Mouse (Mus musculus): Measurements from ENCODE around the gene B4galt7. TPM values are rescaled to one million over a fixed set of nuclear protein-coding genes. Genes with fewer than 3 reads are reported as not detected.

Gene B4galt7
- total and polyA plus RNA-seq, 3 experiments: 8.5 to 11.7 (median 11.0) TPM

DNA sequence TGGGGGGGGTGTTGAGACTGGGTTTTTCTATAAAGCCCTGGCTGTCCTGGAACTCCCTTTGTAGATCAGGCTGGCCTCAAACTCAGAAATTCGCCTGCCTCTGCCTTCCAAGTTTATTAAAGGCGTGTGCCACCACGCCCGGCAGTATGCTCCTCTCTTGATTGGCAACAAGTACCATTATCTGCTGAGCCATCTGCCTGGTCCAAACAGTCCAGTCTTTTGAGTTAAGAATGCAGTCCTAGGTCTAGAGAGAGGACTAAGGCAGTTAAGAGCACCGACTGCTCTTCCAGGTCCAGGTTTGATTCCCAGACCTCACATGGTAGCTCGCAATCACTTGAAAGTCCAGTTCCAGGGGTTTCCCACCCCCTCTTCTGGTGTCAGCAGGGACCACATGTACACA is 51.3 kb downstream of the B4galt7 start:
- dilution Hi-C loops (cut with MboI; ENCODE audit: extremely low pct_ligation_motif_present, extremely low pct_unique_long_range_greater_than_20kb, low sequenced_read_pairs) (no loop called here), in situ Hi-C loops (cut with MboI; ENCODE audit: low pct_ligation_motif_present, low pct_unique_long_range_greater_than_20kb, low sequenced_read_pairs) (no loop called here)
- Histone ChIP-seq H3K4me3 (replicated peaks in 1 of 3; ENCODE audit: low read depth in 2 of 3, low read length in 2 of 3, poor library complexity in 1 of 3) (no peak overlapping the region), H3K4me1 (ENCODE audit: control insufficient read depth in 1 of 2, insufficient read depth in 2 of 2) (no peaks in the 10 kb centered on the region), H3K27me3 (replicated peaks) (no peaks in the 10 kb centered on the region), H3K36me3 (replicated peaks in 1 of 2; ENCODE audit: control insufficient read depth in 1 of 2, insufficient read depth in 1 of 2, low read length in 1 of 2) (peaks cover 86 to 99% of the 10 kb centered on the region in 2 experiments), H3K4me2 (ENCODE audit: insufficient read depth, low read depth, poor library complexity, severe bottlenecking) (no peak overlapping the region), H3K9me3 (replicated peaks; ENCODE audit: low read length) (no peaks in the 10 kb centered on the region), H3K79me2 (replicated peaks; ENCODE audit: control insufficient read depth, extremely low read depth, insufficient read depth, poor library complexity, severe bottlenecking) (no peaks in the 10 kb centered on the region), H3K27ac (ENCODE audit: insufficient read depth, low read depth) (no peak overlapping the region), H3K9ac (ENCODE audit: insufficient read depth, low read depth) (no peak overlapping the region)
- DNase-seq (ENCODE audit: extremely low read depth): no peak
- TF ChIP-seq ELF1 (IDR thresholded peaks at IDR 0.05; ENCODE audit: low read depth, low read length) (no peak), JUND (conservative IDR thresholded peaks at IDR 0.05; ENCODE audit: low read depth, low read length) (no peak), SIN3A (IDR thresholded peaks at IDR 0.05; ENCODE audit: low read length) (no peak), RAD21 (IDR thresholded peaks at IDR 0.05; ENCODE audit: low read depth, low read length) (no peak)

Other genes starting within 250 kb of the B4galt7 start
- gene Lman2, start 237.1 kb upstream of the B4galt7 start, total RNA-seq (2012; rRNA removed): 126 and 150 TPM in 2 replicates
- gene Lman2, start 237.1 kb upstream of the B4galt7 start, total RNA-seq (2014; rRNA removed): 87.9 and 94.6 TPM in 2 replicates
- 169 and 174 TPM in 2 replicates for gene Lman2, start 237.1 kb upstream of the B4galt7 start, polyA plus RNA-seq (2012; ENCODE audit: insufficient read length, low read depth)
- gene Rgs14, start 230.2 kb upstream of the B4galt7 start, total RNA-seq (2012; rRNA removed): 7.4 and 8.0 TPM in 2 replicates
- gene Rgs14, start 230.2 kb upstream of the B4galt7 start, total RNA-seq (2014; rRNA removed): 6.3 and 7.4 TPM in 2 replicates
- 6.5 and 7.6 TPM in 2 replicates for gene Rgs14, start 230.2 kb upstream of the B4galt7 start, polyA plus RNA-seq (2012; ENCODE audit: insufficient read length, low read depth)
- not detected in 2 replicates for gene Slc34a1, start 201.7 kb upstream of the B4galt7 start, total RNA-seq (2012; rRNA removed)
- not detected in 2 replicates for gene Slc34a1, start 201.7 kb upstream of the B4galt7 start, total RNA-seq (2014; rRNA removed)
- gene Slc34a1, start 201.7 kb upstream of the B4galt7 start, polyA plus RNA-seq (2012; ENCODE audit: insufficient read length, low read depth): not detected in 2 replicates
- gene Pfn3, start 184.7 kb upstream of the B4galt7 start, total RNA-seq (2012; rRNA removed): not detected in 2 replicates
- not detected in 2 replicates for gene Pfn3, start 184.7 kb upstream of the B4galt7 start, total RNA-seq (2014; rRNA removed)
- not detected in 2 replicates for gene Pfn3, start 184.7 kb upstream of the B4galt7 start, polyA plus RNA-seq (2012; ENCODE audit: insufficient read length, low read depth)
- gene F12, start 173.1 kb upstream of the B4galt7 start, total RNA-seq (2012; rRNA removed): not detected in 2 replicates
- not detected in 2 replicates for gene F12, start 173.1 kb upstream of the B4galt7 start, total RNA-seq (2014; rRNA removed)
- not detected in 2 replicates for gene F12, start 173.1 kb upstream of the B4galt7 start, polyA plus RNA-seq (2012; ENCODE audit: insufficient read length, low read depth)
- 60.1 and 69.9 TPM in 2 replicates for gene Grk6, start 154.8 kb upstream of the B4galt7 start, total RNA-seq (2012; rRNA removed)
- gene Grk6, start 154.8 kb upstream of the B4galt7 start, total RNA-seq (2014; rRNA removed): 59.0 and 65.0 TPM in 2 replicates
- gene Grk6, start 154.8 kb upstream of the B4galt7 start, polyA plus RNA-seq (2012; ENCODE audit: insufficient read length, low read depth): 71.0 and 72.8 TPM in 2 replicates
- 0.89 and 1.1 TPM in 2 replicates for gene Prr7, start 135.6 kb upstream of the B4galt7 start, total RNA-seq (2012; rRNA removed)
- gene Prr7, start 135.6 kb upstream of the B4galt7 start, total RNA-seq (2014; rRNA removed): 0.60 and 0.69 TPM in 2 replicates
- gene Prr7, start 135.6 kb upstream of the B4galt7 start, polyA plus RNA-seq (2012; ENCODE audit: insufficient read length, low read depth): 0.83 and 1.2 TPM in 2 replicates
- gene Dbn1, start 111.8 kb upstream of the B4galt7 start, total RNA-seq (2012; rRNA removed): 1.9 and 3.1 TPM in 2 replicates
- gene Dbn1, start 111.8 kb upstream of the B4galt7 start, total RNA-seq (2014; rRNA removed): 0.09 and 0.12 TPM in 2 replicates
- gene Dbn1, start 111.8 kb upstream of the B4galt7 start, polyA plus RNA-seq (2012; ENCODE audit: insufficient read length, low read depth): 0.59 and 0.72 TPM in 2 replicates
- 8.5 and 8.7 TPM in 2 replicates for gene Pdlim7, start 86.2 kb upstream of the B4galt7 start, total RNA-seq (2012; rRNA removed)
- 6.6 and 11.2 TPM in 2 replicates for gene Pdlim7, start 86.2 kb upstream of the B4galt7 start, total RNA-seq (2014; rRNA removed)
- gene Pdlim7, start 86.2 kb upstream of the B4galt7 start, polyA plus RNA-seq (2012; ENCODE audit: insufficient read length, low read depth): 26.2 and 32.5 TPM in 2 replicates
- gene Dok3, start 70.6 kb upstream of the B4galt7 start, total RNA-seq (2012; rRNA removed): 38.4 and 38.8 TPM in 2 replicates
- gene Dok3, start 70.6 kb upstream of the B4galt7 start, total RNA-seq (2014; rRNA removed): 9.0 and 9.1 TPM in 2 replicates
- 28.1 and 30.3 TPM in 2 replicates for gene Dok3, start 70.6 kb upstream of the B4galt7 start, polyA plus RNA-seq (2012; ENCODE audit: insufficient read length, low read depth)
- gene Ddx41, start 63.2 kb upstream of the B4galt7 start, total RNA-seq (2012; rRNA removed): 107 and 109 TPM in 2 replicates
- 56.6 and 59.9 TPM in 2 replicates for gene Ddx41, start 63.2 kb upstream of the B4galt7 start, total RNA-seq (2014; rRNA removed)
- gene Ddx41, start 63.2 kb upstream of the B4galt7 start, polyA plus RNA-seq (2012; ENCODE audit: insufficient read length, low read depth): 95.3 and 107 TPM in 2 replicates
- 17.9 and 18.6 TPM in 2 replicates for gene Fam193b, start 28.8 kb upstream of the B4galt7 start, total RNA-seq (2012; rRNA removed)
- 9.2 and 9.4 TPM in 2 replicates for gene Fam193b, start 28.8 kb upstream of the B4galt7 start, total RNA-seq (2014; rRNA removed)
- 22.0 and 22.4 TPM in 2 replicates for gene Fam193b, start 28.8 kb upstream of the B4galt7 start, polyA plus RNA-seq (2012; ENCODE audit: insufficient read length, low read depth)
- gene Tmed9, start 26.2 kb upstream of the B4galt7 start, total RNA-seq (2012; rRNA removed): 196 and 222 TPM in 2 replicates
- gene Tmed9, start 26.2 kb upstream of the B4galt7 start, total RNA-seq (2014; rRNA removed): 88.1 and 88.2 TPM in 2 replicates
- 194 and 197 TPM in 2 replicates for gene Tmed9, start 26.2 kb upstream of the B4galt7 start, polyA plus RNA-seq (2012; ENCODE audit: insufficient read length, low read depth)
- 29.9 and 41.0 TPM in 2 replicates for gene Caml, start 23.1 kb downstream of the B4galt7 start, total RNA-seq (2012; rRNA removed)
- gene Caml, start 23.1 kb downstream of the B4galt7 start, total RNA-seq (2014; rRNA removed): 49.9 and 52.9 TPM in 2 replicates
- 38.2 and 41.6 TPM in 2 replicates for gene Caml, start 23.1 kb downstream of the B4galt7 start, polyA plus RNA-seq (2012; ENCODE audit: insufficient read length, low read depth)
- 36.1 and 46.3 TPM in 2 replicates for gene Ddx46, start 35.1 kb downstream of the B4galt7 start, total RNA-seq (2012; rRNA removed)
- gene Ddx46, start 35.1 kb downstream of the B4galt7 start, total RNA-seq (2014; rRNA removed): 35.4 and 37.4 TPM in 2 replicates
- 99.8 and 103 TPM in 2 replicates for gene Ddx46, start 35.1 kb downstream of the B4galt7 start, polyA plus RNA-seq (2012; ENCODE audit: insufficient read length, low read depth)
- 22.1 and 23.2 TPM in 2 replicates for gene B230219D22Rik, start 93.2 kb downstream of the B4galt7 start, total RNA-seq (2012; rRNA removed)
- gene B230219D22Rik, start 93.2 kb downstream of the B4galt7 start, total RNA-seq (2014; rRNA removed): 35.0 and 36.1 TPM in 2 replicates
- gene B230219D22Rik, start 93.2 kb downstream of the B4galt7 start, polyA plus RNA-seq (2012; ENCODE audit: insufficient read length, low read depth): 25.0 and 25.7 TPM in 2 replicates
- 34.6 and 39.7 TPM in 2 replicates for gene Txndc15, start 114.8 kb downstream of the B4galt7 start, total RNA-seq (2012; rRNA removed)
- gene Txndc15, start 114.8 kb downstream of the B4galt7 start, total RNA-seq (2014; rRNA removed): 48.7 and 51.2 TPM in 2 replicates
- gene Txndc15, start 114.8 kb downstream of the B4galt7 start, polyA plus RNA-seq (2012; ENCODE audit: insufficient read length, low read depth): 37.4 and 45.2 TPM in 2 replicates
- 28.6 and 32.1 TPM in 2 replicates for gene Pcbd2, start 127.5 kb downstream of the B4galt7 start, total RNA-seq (2012; rRNA removed)
- 19.0 and 20.6 TPM in 2 replicates for gene Pcbd2, start 127.5 kb downstream of the B4galt7 start, total RNA-seq (2014; rRNA removed)
- gene Pcbd2, start 127.5 kb downstream of the B4galt7 start, polyA plus RNA-seq (2012; ENCODE audit: insufficient read length, low read depth): 44.9 and 45.0 TPM in 2 replicates
- not detected in 2 replicates for gene Catsper3, start 184.7 kb downstream of the B4galt7 start, total RNA-seq (2012; rRNA removed)
- gene Catsper3, start 184.7 kb downstream of the B4galt7 start, total RNA-seq (2014; rRNA removed): not detected in 2 replicates
- not detected in 2 replicates for gene Catsper3, start 184.7 kb downstream of the B4galt7 start, polyA plus RNA-seq (2012; ENCODE audit: insufficient read length, low read depth)
- not detected in 2 replicates for gene Pitx1, start 236.3 kb downstream of the B4galt7 start, total RNA-seq (2012; rRNA removed)
- gene Pitx1, start 236.3 kb downstream of the B4galt7 start, total RNA-seq (2014; rRNA removed): not detected in 2 replicates
- gene Pitx1, start 236.3 kb downstream of the B4galt7 start, polyA plus RNA-seq (2012; ENCODE audit: insufficient read length, low read depth): not detected in 2 replicates

All from CH12.LX (cell line).